Mouse (Mus musculus) hindbrain, embryonic 14.5 days (tissue): ENCODE measurements around the gene Egln1. TPM values are rescaled to one million over a fixed set of nuclear protein-coding genes. Genes with fewer than 3 reads are reported as not detected.

Experiments used
- ATAC-seq: fragments of 200-750 bp; cut with Nextera tagmentation; 2 replicates; pipeline ENCODE4 v1.8.0; 2017; ENCODE audit warnings: moderate number of reproducible peaks, mild to moderate bottlenecking, moderate TSS enrichment, moderate library complexity; ENCODE audit not compliant: low FRiP score
- DNase-seq: peaks from one replicate; pipeline ENCODE4 v3.0.0-alpha.2; 2015; ENCODE audit warnings: low spot score
- H3K27ac ChIP-seq: fragments of 300-500 bp; sonication (generic); 2 replicates; pipeline ENCODE4 v1.5.1; 2014; ENCODE audit warnings: mild to moderate bottlenecking, moderate library complexity
- H3K27me3 ChIP-seq: fragments of 300-500 bp; sonication (generic); 2 replicates; pipeline ENCODE4 v1.6.1; 2014; ENCODE audit warnings: mild to moderate bottlenecking, low read length, mixed read lengths; ENCODE audit not compliant: control insufficient read depth, insufficient read depth
- H3K36me3 ChIP-seq: fragments of 300-500 bp; sonication (generic); replicated peaks from 2 replicates; pipeline ENCODE4 v1.6.1; 2014; ENCODE audit not compliant: control insufficient read depth, insufficient read depth
- H3K4me1 ChIP-seq: fragments of 300-500 bp; sonication (generic); replicated peaks from 2 replicates; pipeline ENCODE4 v1.6.1; 2014; ENCODE audit warnings: antibody characterized with exemption, low read length, mixed read lengths; ENCODE audit not compliant: control insufficient read depth, insufficient read depth
- H3K4me2 ChIP-seq: fragments of 300-500 bp; sonication (generic); replicated peaks from 2 replicates; pipeline ENCODE4 v1.6.1; 2014; ENCODE audit warnings: mild to moderate bottlenecking, moderate library complexity
- H3K4me3 ChIP-seq: fragments of 300-500 bp; sonication (generic); replicated peaks from 2 replicates; pipeline ENCODE4 v1.5.1; 2014; ENCODE audit warnings: mild to moderate bottlenecking, low read length
- H3K9ac ChIP-seq: fragments of 300-500 bp; sonication (generic); 2 replicates; pipeline ENCODE4 v1.6.1; 2014
- H3K9me3 ChIP-seq: fragments of 300-500 bp; sonication (generic); 2 replicates; pipeline ENCODE4 v1.6.1; 2016; ENCODE audit warnings: low read length; ENCODE audit not compliant: control insufficient read depth
- WGBS: fragments of 180-500 bp; shearing (Covaris S2); extraction: QIAGEN DNeasy Blood & Tissue Kit; methylation state at CpG from one replicate; pipeline ENCODE4 v1.1.7; 2014; 5-methylcytosine and 5-hydroxymethylcytosine counted together
- polyA plus RNA-seq: library from polyadenylated mRNA; unstranded; fragments of >200 nt; fragmentation: Nextera tagmentation; extraction: Ambion mirVana; gene quantifications from 2 replicates; pipeline ENCODE4 v1.2.1, GENCODE M21; 2014

Egln1 gene
- polyA plus RNA-seq, 1 experiment from 2014 or later = 22.9 TPM

DNA sequence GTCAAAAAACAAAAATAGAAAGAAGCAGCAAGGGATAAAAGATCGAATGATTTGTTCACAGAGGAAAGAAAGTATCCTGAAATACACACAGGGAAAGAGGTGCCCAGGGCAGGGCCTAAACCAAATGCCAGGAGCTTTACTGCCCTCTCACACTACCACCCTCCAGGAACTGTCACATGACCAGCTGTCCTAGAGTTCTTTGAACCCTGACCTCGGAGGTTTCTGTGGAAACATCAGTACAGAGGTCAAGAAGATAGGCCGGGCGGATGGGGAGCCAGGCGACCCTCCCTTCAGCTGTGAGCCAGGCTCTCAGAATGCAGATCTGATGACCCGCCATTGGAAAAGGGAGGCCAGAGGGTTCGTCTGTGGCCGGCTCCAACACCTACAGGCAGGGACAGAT lies 24.1 kb upstream of the Egln1 start:
- no peaks in the 10 kb centered on the region for H3K27me3 ChIP-seq
- DNase-seq = no peak
- H3K27ac ChIP-seq = no peak overlapping the region
- H3K9me3 ChIP-seq = peaks cover 11% of the 10 kb centered on the region; the same call in 1 of the 2 replicates
- H3K36me3 ChIP-seq = no peaks in the 10 kb centered on the region
- H3K4me2 ChIP-seq = no peak overlapping the region
- no peak for ATAC-seq
- no peaks in the 10 kb centered on the region for H3K4me1 ChIP-seq
- 82% methylated on average over 8 of the region's 8 CpGs for WGBS
- no peak overlapping the region for H3K4me3 ChIP-seq
- H3K9ac ChIP-seq = no peak overlapping the region

DNA sequence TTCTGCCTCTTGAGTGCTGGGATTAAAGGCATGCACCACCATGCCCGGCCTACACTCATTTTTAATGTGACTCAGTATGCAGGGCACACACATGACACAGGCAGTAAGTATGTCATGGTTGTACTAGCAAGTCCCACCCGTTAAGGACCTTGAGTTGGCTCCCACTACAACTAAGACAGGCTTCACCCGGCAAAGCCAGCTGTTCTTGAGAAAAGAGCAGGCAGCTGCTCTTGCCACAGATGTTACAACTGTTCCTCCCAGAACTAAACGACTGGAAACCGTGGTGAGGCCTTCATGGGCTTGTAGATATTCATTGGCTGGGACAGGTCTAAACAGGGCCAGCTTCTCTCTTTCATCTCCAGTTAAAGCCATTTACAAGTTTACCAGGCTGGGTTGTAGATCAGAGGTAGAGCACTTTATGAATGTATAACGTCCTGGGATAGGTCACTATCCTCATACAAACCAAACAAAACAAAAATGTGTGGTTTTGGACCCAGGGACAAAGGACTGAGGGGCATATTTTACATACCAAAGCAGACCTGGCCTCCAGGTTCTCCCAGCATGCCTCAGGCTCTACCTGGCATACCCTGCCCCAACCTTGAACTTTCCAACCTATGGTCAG lies 21.3 kb upstream of the Egln1 start:
- Histone ChIP-seq H3K9ac (no peak overlapping the region), H3K4me3 (no peak overlapping the region), H3K27ac (no peak overlapping the region), H3K4me1 (no peaks in the 10 kb centered on the region), H3K27me3 (no peaks in the 10 kb centered on the region), H3K36me3 (no peaks in the 10 kb centered on the region), H3K4me2 (no peak overlapping the region), H3K9me3 (peaks cover 11% of the 10 kb centered on the region; the same call in 1 of the 2 replicates)
- WGBS = 84% methylated on average over 6 of the region's 6 CpGs
- DNase-seq (no peak), ATAC-seq (no peak)

DNA sequence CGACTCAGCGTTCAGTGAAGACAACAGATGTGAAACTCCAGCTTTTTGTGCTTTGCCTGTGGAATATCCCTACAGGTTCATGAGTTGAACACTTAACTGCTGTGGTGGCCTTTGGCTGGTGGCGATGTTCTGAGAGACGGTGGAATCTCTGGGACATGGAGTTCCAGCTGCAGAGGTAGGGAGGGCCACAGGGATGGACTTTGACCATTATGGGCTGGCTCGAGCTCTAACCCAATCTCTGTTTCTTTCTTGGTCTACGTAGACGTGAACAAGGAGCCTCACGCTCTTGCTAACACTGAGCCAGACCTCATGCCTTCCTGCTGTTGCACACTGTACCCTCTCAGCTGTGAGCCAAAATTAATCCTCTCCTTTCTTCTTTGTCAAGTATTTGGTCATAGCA lies 15.8 kb upstream of the Egln1 start:
- Histone ChIP-seq H3K27me3 (no peaks in the 10 kb centered on the region), H3K4me1 (no peaks in the 10 kb centered on the region), H3K9ac (no peak overlapping the region), H3K36me3 (no peaks in the 10 kb centered on the region), H3K4me3 (no peak overlapping the region), H3K27ac (no peak overlapping the region), H3K9me3 (no peaks in the 10 kb centered on the region), H3K4me2 (no peak overlapping the region)
- WGBS = 97% methylated on average over 8 of the region's 8 CpGs
- ATAC-seq (no peak), DNase-seq (no peak)

DNA sequence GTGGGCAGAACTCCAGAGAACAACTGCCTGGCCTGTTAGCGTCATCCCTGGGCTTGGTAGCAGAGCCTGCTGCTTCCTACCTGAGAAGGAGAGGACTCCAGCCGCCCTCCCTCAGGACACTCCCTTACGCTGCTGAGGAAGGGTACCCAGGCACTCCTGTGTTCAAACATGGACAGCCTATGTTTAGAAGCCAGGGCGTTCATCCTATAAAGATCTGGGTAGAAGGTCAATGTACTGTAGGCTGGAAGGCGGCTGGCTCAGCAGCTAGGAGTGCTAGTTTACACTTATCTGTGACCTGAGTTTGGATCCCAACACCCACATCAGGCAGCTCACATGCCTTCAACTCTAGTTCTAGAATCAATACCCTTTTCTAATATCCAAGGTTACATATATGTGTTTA lies 14.1 kb upstream of the Egln1 start:
- Histone ChIP-seq H3K4me2 (no peak overlapping the region), H3K9ac (no peak overlapping the region), H3K27ac (no peak overlapping the region), H3K4me3 (no peak overlapping the region), H3K27me3 (no peaks in the 10 kb centered on the region), H3K4me1 (no peaks in the 10 kb centered on the region), H3K36me3 (no peaks in the 10 kb centered on the region), H3K9me3 (no peaks in the 10 kb centered on the region)
- 95% methylated on average over 5 of the region's 5 CpGs for WGBS
- ATAC-seq (no peak), DNase-seq (no peak)

DNA sequence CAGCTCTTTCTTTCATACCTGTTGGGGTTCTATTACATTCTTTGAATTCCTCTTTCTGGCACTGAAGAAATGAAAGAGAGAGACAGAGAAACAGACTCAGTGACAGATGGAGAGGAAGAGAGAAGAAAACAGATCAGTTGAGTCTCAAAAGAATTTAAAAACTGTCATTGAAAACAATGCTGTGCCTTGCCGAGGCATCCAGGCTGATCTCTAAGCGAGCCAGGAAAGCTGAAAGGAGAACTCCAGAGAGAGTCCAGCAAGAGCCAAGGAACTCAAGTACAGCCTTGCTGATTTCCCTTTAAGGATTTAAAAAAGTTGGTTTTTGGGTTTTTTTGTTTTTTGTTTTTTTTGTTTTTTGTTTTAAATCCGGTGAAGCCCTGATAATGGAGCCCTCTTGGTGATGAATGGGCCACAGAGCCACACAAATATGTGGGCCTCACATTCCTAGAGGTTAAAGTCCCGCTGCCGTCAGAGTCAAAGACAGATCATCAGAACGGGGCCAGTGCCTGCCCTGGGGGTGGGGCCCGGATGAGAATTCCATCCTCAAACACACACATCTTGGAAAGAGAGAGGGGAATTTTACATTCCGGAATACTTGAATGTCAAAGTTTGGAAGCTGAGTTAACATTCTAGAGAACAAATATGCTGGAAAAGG lies 11.2 kb upstream of the Egln1 start:
- Histone ChIP-seq H3K4me2 (no peak overlapping the region), H3K9me3 (no peaks in the 10 kb centered on the region), H3K27ac (no peak overlapping the region), H3K4me1 (no peaks in the 10 kb centered on the region), H3K36me3 (no peaks in the 10 kb centered on the region), H3K4me3 (no peak overlapping the region), H3K9ac (no peak overlapping the region), H3K27me3 (no peaks in the 10 kb centered on the region)
- DNase-seq (no peak), ATAC-seq (no peak)
- 20% methylated on average over 8 of the region's 8 CpGs for WGBS

DNA sequence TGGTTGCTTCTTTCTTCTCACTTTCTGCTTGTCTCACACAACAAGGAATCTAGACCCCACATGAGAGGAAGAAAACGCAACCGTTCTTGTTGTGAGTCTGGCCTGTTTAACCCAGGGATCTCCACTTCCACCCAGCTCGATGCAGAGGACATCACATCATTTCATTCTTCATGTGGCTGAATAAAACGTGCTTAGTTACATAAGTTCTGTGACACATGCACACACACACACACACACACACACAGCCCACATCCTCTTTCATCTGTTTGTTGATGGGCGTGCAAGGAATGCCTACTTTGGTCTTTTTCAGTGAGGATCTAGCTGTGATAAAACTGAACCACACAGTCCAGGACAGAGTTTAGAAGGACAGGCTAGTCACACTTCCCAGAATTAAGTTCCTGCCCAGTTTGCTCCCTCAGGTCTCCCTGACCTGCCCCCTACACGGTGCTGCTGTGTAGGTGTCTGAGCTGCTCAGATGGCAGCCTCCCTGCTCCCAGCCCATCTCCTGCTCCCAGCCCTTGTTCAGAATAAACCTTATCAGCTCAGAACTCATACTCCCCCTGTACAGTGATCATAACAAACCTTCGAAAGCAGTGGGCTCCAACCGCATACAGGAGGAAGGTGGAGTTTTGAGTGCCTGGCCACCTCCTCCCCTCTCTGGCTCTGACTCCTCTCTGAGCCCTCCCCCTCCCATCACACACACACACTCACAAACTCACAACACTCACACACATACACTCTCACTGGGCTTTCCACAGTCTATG lies 10.5 kb upstream of the Egln1 start:
- H3K27ac ChIP-seq = no peak overlapping the region
- H3K9ac ChIP-seq = no peak overlapping the region
- no peaks in the 10 kb centered on the region for H3K9me3 ChIP-seq
- WGBS = 69% methylated on average over 8 of the region's 8 CpGs
- DNase-seq (no peak), ATAC-seq (no peak)
- no peak overlapping the region for H3K4me3 ChIP-seq
- no peaks in the 10 kb centered on the region for H3K27me3 ChIP-seq
- no peak overlapping the region for H3K4me2 ChIP-seq
- no peaks in the 10 kb centered on the region for H3K36me3 ChIP-seq
- no peaks in the 10 kb centered on the region for H3K4me1 ChIP-seq

DNA sequence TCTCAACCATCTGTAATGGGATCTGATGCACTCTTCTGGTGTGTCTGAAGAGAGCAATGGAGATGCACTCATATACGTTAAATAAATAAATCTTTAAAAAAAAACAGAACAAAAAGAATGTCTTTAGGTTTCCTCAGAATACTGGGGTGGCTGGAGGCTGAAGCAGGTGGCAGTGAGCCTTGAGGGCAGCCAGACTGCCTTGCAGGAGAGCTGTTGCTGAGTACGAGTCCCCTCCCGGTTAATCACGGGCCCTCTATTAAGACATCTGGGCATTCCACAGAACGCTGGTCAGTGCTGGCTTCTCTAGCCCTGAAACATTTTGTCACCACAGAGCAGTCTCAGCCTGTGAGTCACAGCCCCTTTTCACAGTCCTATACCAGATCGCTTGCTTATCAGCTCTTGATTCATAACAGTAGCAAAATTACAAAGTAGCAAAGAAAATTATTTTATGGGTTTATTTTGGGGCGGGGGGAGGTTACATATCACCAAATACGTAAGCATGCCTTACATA lies 5.5 kb upstream of the Egln1 start:
- 79% methylated on average over 8 of the region's 8 CpGs for WGBS
- no peak overlapping the region for H3K9ac ChIP-seq
- no peak for DNase-seq
- no peak for ATAC-seq
- no peak overlapping the region for H3K4me3 ChIP-seq
- H3K36me3 ChIP-seq = no peaks in the 10 kb centered on the region
- no peaks in the 10 kb centered on the region for H3K27me3 ChIP-seq
- no peaks in the 10 kb centered on the region for H3K9me3 ChIP-seq
- peaks cover 16% of the 10 kb centered on the region for H3K4me1 ChIP-seq
- no peak overlapping the region for H3K4me2 ChIP-seq
- no peak overlapping the region for H3K27ac ChIP-seq

DNA sequence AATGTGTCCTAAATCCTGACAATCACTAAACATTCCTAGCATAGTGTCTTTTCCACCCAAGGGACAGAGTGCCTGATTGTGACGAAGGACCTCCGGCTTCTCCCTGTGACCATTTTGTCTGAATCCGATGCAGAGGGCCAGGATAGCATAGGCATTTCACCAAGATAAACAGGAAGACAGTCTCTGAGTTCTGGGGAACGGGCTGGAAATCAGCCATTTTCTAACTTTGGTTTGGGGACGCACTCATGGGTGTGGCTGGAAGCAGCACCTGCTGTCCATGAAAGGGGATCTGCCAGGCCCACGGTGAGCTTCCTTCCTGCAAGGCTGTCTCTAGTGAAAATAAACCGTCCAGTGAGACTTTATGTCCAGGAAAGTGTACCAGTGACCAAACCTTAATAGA lies 4.1 kb upstream of the Egln1 start:
- ATAC-seq (no peak), DNase-seq (no peak)
- Histone ChIP-seq H3K27me3 (no peaks in the 10 kb centered on the region), H3K4me3 (no peak overlapping the region), H3K9me3 (no peaks in the 10 kb centered on the region), H3K4me1 (peaks cover 16% of the 10 kb centered on the region), H3K36me3 (no peaks in the 10 kb centered on the region), H3K27ac (no peak overlapping the region), H3K9ac (no peak overlapping the region), H3K4me2 (no peak overlapping the region)
- 81% methylated on average over 7 of the region's 7 CpGs for WGBS

DNA sequence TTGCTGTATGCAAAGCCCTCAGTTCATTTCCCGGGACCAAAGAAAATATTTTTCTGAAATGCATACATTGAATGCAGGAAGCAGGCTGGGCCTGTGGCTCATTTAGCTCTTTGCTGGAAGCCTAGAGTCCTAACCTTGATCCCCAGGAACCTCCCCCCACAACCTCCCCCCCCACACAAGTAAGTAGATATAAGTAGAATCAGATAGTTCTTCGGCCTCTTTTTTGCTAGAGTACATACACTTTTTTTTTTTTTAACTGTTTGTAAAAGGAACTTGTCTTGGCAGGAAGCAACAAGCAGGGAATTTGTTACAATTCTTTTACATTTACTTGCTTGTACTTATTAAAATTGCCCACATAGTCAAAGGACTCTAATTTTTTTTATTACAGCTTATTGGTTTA lies 1.7 kb upstream of the Egln1 start:
- peak overlapping the region; percentile 97 for H3K9ac ChIP-seq
- WGBS = 76% methylated on average over 2 of the region's 2 CpGs
- H3K4me1 ChIP-seq = peaks cover 30% of the 10 kb centered on the region
- no peak for ATAC-seq
- H3K36me3 ChIP-seq = no peaks in the 10 kb centered on the region
- H3K4me2 ChIP-seq = peak overlapping the region; percentile 96
- H3K27ac ChIP-seq = 0 out of 2 replicates have a peak overlapping the region, but pooled peaks have one; percentile 99
- H3K27me3 ChIP-seq = no peaks in the 10 kb centered on the region
- no peaks in the 10 kb centered on the region for H3K9me3 ChIP-seq
- H3K4me3 ChIP-seq = peak overlapping the region; percentile 94
- no peak for DNase-seq
